Mouse (Mus musculus) cerebellum, adult 18-20 months (tissue): ENCODE measurements around the gene Ifitm6.
"Not testable (repeated sequence)": the region's sequence is repeated elsewhere in the genome, so short reads cannot be mapped to it uniquely, and the experiment has no call there.

Experiments used
- DNase-seq, 2 experiments: peaks; one replicate each; pipeline ENCODE4 v3.0.0; 2021

Gene Ifitm6

DNA sequence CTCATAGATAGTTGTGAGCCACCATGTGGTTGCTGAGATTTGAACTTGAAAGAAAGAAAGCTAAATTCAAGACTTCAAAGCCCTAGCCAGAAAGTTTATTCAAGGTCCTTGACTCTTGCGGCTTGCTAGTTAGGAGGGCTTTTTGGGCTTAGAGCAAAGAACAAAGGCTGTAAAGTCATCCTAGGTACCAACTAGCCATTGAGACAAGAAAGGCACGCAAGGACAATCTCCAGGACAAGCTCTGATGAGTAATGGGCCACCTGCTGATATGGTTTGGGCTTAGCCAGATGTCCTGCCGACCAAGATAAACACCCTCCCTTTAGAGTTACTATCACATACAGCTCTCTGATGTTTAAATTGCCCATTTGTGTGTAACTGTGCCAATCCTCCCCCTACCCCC, 49.0 kb downstream of the Ifitm6 start:
- DNase-seq = not testable (repeated sequence)

DNA sequence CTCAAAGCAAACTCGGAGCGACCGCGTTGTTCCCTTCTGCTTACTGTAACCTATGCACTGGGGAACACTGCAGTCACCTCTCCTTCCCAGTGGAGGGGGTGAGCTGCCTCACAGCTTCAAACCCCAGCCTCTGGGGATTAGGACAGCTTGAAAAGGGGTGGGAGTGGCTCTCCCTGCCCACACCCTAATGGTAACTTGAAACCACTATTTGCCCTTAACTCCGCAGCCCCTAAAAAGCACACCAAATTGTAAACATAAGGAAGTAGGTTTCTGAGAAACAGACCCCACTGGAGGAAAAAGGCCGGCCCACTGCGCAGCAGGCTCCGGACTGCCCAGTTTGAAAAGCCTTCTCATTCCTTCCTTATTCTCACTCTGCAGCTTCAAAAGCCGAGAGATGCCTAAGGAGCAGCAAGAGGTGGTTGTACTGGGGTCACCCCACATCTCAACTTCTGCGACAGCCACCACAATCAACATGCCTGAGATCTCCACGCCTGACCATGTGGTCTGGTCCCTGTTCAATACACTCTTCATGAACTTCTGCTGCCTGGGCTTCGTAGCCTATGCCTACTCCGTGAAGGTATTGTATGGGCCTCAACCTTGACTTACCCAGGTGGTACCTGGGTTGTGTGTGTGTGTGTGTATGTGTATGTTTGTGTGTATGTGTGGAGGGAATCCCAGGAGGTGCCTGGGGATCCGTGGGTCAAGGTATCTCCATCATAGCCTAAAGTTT, 49.7 kb downstream of the Ifitm6 start:
- no peak for DNase-seq

DNA sequence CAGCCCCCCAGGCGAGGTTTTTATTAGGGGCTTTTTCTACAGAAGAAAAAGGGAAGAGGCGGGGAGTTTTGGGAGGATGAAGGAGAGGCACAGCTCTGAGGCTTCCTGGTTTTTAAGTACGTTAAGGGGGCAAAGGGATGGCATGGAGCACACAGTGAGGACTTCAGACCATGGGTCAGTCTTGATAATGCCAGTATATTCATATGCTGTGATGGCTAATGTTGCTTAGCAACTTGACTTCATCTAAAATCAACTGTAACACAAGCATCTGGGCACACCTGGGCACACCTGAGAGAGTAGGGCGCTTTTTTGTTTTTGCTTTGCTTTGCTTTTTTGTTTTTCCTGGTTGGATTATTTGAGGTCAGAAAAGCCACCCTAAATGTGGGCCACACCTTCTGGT, 50.8 kb downstream of the Ifitm6 start, which contains the start of gene Ifitm1:
TSS of gene Ifitm1 (plus strand) at position 301 of the 400 bp plus-strand sequence.
- no peak for DNase-seq
